Mouse (Mus musculus): Measurements from ENCODE around the gene Gm20388.

DNA sequence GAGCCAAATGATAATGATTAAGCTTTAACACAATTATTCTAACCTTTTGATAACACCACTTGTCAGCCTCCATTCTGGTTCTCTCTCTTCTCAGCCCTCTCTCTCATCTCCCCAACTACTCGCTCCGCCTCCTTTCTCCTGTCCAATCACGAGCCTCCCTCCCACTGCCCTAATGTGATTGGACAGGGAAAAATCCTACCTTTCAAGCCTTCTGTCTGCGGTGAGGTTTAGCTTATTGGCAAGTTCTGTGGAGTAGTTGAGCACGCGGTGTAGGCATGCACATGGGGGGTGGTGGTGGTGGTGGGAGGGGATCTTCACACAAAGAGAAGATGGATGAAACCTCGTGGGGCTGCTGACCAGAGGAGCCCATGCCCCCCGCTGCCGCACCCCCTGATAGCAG lies 102.3 kb downstream of the Gm20388 start:
- TF ChIP-seq CTCF (IDR thresholded peaks at IDR 0.05; ENCODE audit: control insufficient read depth, insufficient read depth, low read length), result no peak
- TF ChIP-seq POLR2A (IDR thresholded peaks at IDR 0.05; ENCODE audit: borderline replicate concordance, control insufficient read depth, low read depth, low read length), result no peak

All from bone marrow, adult 2 months (tissue).